Mouse (Mus musculus) embryonic stem cell, embryonic (primary cell): ENCODE measurements at regions not wholly inside any gene's neighbourhood (a gene's known extent, or its start where the extent isn't known, plus 50 kb on each side); places are given as distances from the start of the nearest gene placed in this dataset.

ENCODE experiments used
- CTCF ChIA-PET, 4 experiments: fragments of 300-600 bp in 2 of 4; fragments of 350-600 bp in 2 of 4; sonication (Branson Sonifier 250); formaldehyde crosslinking; loops; one replicate each; lab custom pipeline; 2022; ENCODE audit warnings: inconsistent platforms in 2 of 4; lab: Charles Lee
- POLR2A ChIA-PET, 4 experiments: fragments of 300-600 bp in 2 of 4; fragments of 350-600 bp in 2 of 4; sonication (Branson Sonifier 250); formaldehyde crosslinking; loops; one replicate each; lab custom pipeline; 2022; ENCODE audit warnings: antibody characterized with exemption in 4 of 4, inconsistent platforms in 1 of 4; lab: Charles Lee

- CTCF ChIA-PET = no interaction called here
- POLR2A ChIA-PET = interaction anchor here in 1 of 4 experiments (1.0 to 1.4 kb wide), 2 partner anchors 130 to 348 kb away, joined by 3 to 6 read pairs; no protein-coding TSS in a partner anchor
Observed at GRCm38 (mm10) chr11:55816566-55816965, 208.6 kb upstream of the Glra1 start.

GRCm38 (mm10) chr11:55810685-55811084, 202.7 kb upstream of the Glra1 start:
- ChIA-PET POLR2A (interaction anchor here in 1 of 4 experiments (0.7 kb wide), 1 partner anchor 106 kb away, joined by 3 read pairs; no protein-coding TSS in a partner anchor), CTCF (no interaction called here)

GRCm38 (mm10) chr11:55791195-55791865, 183.3 kb upstream of the Glra1 start:
- ChIA-PET POLR2A (no interaction called here), CTCF (interaction anchor here in 2 of 4 experiments (0.5 to 1.2 kb wide), 3 partner anchors 177 to 273 kb away, joined by 3 to 4 read pairs (median 4); no protein-coding TSS in a partner anchor)

- CTCF ChIA-PET = interaction anchor here (0.5 to 2.0 kb wide), 8 partner anchors 16 to 271 kb away, joined by 3 to 8 read pairs (median 4); no protein-coding TSS in a partner anchor
- POLR2A ChIA-PET = interaction anchor here in 1 of 4 experiments (0.7 kb wide), 1 partner anchor 33 kb away, joined by 3 read pairs; no protein-coding TSS in a partner anchor
Observed at GRCm38 (mm10) chr11:55789638-55790037, 181.6 kb upstream of the Glra1 start.

- CTCF ChIA-PET = no interaction called here
- POLR2A ChIA-PET = no interaction called here
Observed at GRCm38 (mm10) chr11:55781044-55781443, 173.0 kb upstream of the Glra1 start.

- CTCF ChIA-PET = no interaction called here
Observed at GRCm38 (mm10) chr11:55780011-55780410, 172.0 kb upstream of the Glra1 start.

GRCm38 (mm10) chr11:55773283-55773682, 165.3 kb upstream of the Glra1 start:
- ChIA-PET CTCF (interaction anchor here (0.6 to 1.8 kb wide), 14 partner anchors 15 to 334 kb away, joined by 3 to 6 read pairs (median 4); partner anchors contain the start of gene Glra1 (in 1 of the 4)), POLR2A (interaction anchor here in 1 of 4 experiments (0.5 kb wide), 1 partner anchor 554 kb away, joined by 3 read pairs; no protein-coding TSS in a partner anchor)

More at GRCm38 (mm10) chr11:55780011-55780410, 172.0 kb upstream of the Glra1 start:
- POLR2A ChIA-PET = no interaction called here

GRCm38 (mm10) chr11:55772538-55772937, 164.5 kb upstream of the Glra1 start:
- POLR2A ChIA-PET = no interaction called here
- CTCF ChIA-PET = interaction anchor here (0.6 to 1.8 kb wide), 9 partner anchors 42 to 335 kb away, joined by 3 to 6 read pairs (median 3); partner anchors contain the start of gene Glra1 (in 1 of the 4)

GRCm38 (mm10) chr11:55772107-55772506, 164.1 kb upstream of the Glra1 start:
- POLR2A ChIA-PET = no interaction called here
- CTCF ChIA-PET = interaction anchor here in 2 of 4 experiments (1.0 to 1.8 kb wide), 4 partner anchors 165 to 336 kb away, joined by 3 to 5 read pairs (median 4); partner anchors contain the start of gene Glra1 (in 1 of the 2)

- ChIA-PET POLR2A (no interaction called here), CTCF (no interaction called here)
Observed at GRCm38 (mm10) chr11:55764846-55765245, 156.8 kb upstream of the Glra1 start.
